Mouse (Mus musculus): ENCODE data around the gene Avil. TPM values are rescaled to one million over a fixed set of nuclear protein-coding genes. Genes with fewer than 3 reads are reported as not detected.

Gene Avil
- polyA plus RNA-seq, 1 experiment from 2014 or later, result 0.17 TPM

DNA sequence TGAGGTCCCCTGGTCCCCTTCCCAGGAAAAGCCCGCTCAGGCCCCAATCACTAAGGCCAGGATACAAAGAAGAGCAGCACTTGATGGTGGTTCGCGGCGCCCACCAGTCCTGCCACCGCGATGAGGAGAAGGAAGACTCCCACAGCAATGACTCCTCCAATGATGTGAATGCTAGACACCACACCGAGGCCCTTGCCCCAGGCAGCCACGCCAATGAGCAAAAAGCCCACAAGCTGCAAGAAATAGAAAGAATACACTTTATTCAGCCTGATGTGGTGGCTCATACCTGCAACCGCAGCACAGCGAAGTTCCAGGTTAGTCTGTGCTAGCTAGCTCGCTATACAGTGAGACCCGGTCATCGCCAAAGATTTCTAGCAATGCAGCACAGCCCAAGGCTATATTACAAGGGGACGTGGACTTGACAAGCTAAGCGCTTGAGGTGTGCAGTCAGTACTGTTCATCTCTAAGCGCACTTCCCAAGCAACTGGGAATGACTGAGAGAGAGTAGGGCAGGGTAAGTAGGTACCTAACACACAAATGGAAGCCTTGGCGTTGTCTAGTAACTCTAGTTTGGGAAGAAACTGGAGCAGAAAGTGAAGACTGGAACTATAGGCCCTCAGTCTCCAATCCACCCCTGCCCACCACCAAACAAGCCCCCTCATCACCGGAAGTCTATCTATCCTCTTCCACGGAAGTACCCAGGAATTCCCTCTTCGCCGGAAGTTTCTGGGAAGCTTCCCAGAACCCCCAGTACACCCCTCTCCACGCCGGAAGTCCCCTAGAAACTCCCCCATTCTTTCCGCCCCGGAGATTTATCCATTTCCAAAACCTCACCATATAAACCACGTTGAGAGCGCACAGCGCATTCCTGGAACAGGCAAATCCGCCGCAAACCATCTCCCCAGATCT lies 69.0 kb downstream of the Avil start:
- peak overlapping the region; percentile 82 for H3K9ac ChIP-seq (replicated peaks; ENCODE audit: low read length)
- H3K36me3 ChIP-seq (ENCODE audit: insufficient read depth, low read length), result peaks cover 37% of the 10 kb centered on the region
- H3K4me3 ChIP-seq (ENCODE audit: low read length), result peak overlapping the region; percentile 75
- H3K9me3 ChIP-seq (ENCODE audit: low read length), result no peaks in the 10 kb centered on the region
- peaks cover 30% of the 10 kb centered on the region for H3K4me1 ChIP-seq (ENCODE audit: insufficient read depth, low read length)
- WGBS, result 5% methylated on average over 30 of the region's 30 CpGs
- peak; percentile 64 for ATAC-seq (ENCODE audit: low FRiP score, low TSS enrichment)
- peak overlapping the region; percentile 96 for H3K27ac ChIP-seq (ENCODE audit: low read length)
- peak overlapping the region; percentile 82 for H3K4me2 ChIP-seq (replicated peaks; ENCODE audit: low read depth, low read length)
- no peaks in the 10 kb centered on the region for H3K27me3 ChIP-seq (ENCODE audit: insufficient read depth, low read length)

MicroRNA genes within 50 kb of the gene (microRNA counts, 519-probe panel; counts per million panel counts)
- microRNA mmu-miR-26a, result 2,892 counts per million, percentile 69 among the panel's probes with 10 or more counts
- 104 counts per million, percentile 35 among the panel's probes with 10 or more counts for microRNA mmu-miR-546

Small RNAs within 50 kb of the gene (microRNA-seq; reads per million reads assigned to microRNA genes)
- gene Mir26a-2, result 50.8 reads per million, percentile 49 among the genes with 10 or more reads in this experiment
- 0.47 reads per million for gene Mir546

Other genes with a start within 250 kb of the Avil start
- 16.5 and 18.4 TPM in 2 replicates for gene Atp23, start 99.4 kb upstream of the Avil start, polyA plus RNA-seq (2015; fragmentation: Nextera tagmentation; extraction: Ambion mirVana)
- 70.5 and 76.1 TPM in 2 replicates for gene Ctdsp2, start 22.0 kb upstream of the Avil start, polyA plus RNA-seq (2015; fragmentation: Nextera tagmentation; extraction: Ambion mirVana)
- 102 and 103 TPM in 2 replicates for gene Tsfm, start 30.1 kb downstream of the Avil start, polyA plus RNA-seq (2015; fragmentation: Nextera tagmentation; extraction: Ambion mirVana)
- gene Mettl1, start 40.7 kb downstream of the Avil start, polyA plus RNA-seq (2015; fragmentation: Nextera tagmentation; extraction: Ambion mirVana), result 52.8 and 58.2 TPM in 2 replicates
- gene Eef1akmt3, start 40.8 kb downstream of the Avil start, polyA plus RNA-seq (2015; fragmentation: Nextera tagmentation; extraction: Ambion mirVana), result 0.76 and 0.94 TPM in 2 replicates
- 32.6 and 53.8 TPM in 2 replicates for gene Cyp27b1, start 47.5 kb downstream of the Avil start, polyA plus RNA-seq (2015; fragmentation: Nextera tagmentation; extraction: Ambion mirVana)
- 1.2 and 1.4 TPM in 2 replicates for gene March9, start 59.5 kb downstream of the Avil start, polyA plus RNA-seq (2015; fragmentation: Nextera tagmentation; extraction: Ambion mirVana)
- gene Cdk4, start 62.8 kb downstream of the Avil start, polyA plus RNA-seq (2015; fragmentation: Nextera tagmentation; extraction: Ambion mirVana), result 1,871 and 1,917 TPM in 2 replicates
- gene Tspan31, start 69.6 kb downstream of the Avil start, polyA plus RNA-seq (2015; fragmentation: Nextera tagmentation; extraction: Ambion mirVana), result 205 and 208 TPM in 2 replicates
- 0.04 and 0.09 TPM in 2 replicates for gene Agap2, start 74.6 kb downstream of the Avil start, polyA plus RNA-seq (2015; fragmentation: Nextera tagmentation; extraction: Ambion mirVana)
- 106 and 110 TPM in 2 replicates for gene Os9, start 120.4 kb downstream of the Avil start, polyA plus RNA-seq (2015; fragmentation: Nextera tagmentation; extraction: Ambion mirVana)
- 7.2 and 10.1 TPM in 2 replicates for gene B4galnt1, start 164.5 kb downstream of the Avil start, polyA plus RNA-seq (2015; fragmentation: Nextera tagmentation; extraction: Ambion mirVana)
- gene Slc26a10, start 179.9 kb downstream of the Avil start, polyA plus RNA-seq (2015; fragmentation: Nextera tagmentation; extraction: Ambion mirVana), result 2.7 and 4.4 TPM in 2 replicates
- gene Arhgef25, start 189.4 kb downstream of the Avil start, polyA plus RNA-seq (2015; fragmentation: Nextera tagmentation; extraction: Ambion mirVana), result 47.8 and 53.8 TPM in 2 replicates
- gene Dtx3, start 195.0 kb downstream of the Avil start, polyA plus RNA-seq (2015; fragmentation: Nextera tagmentation; extraction: Ambion mirVana), result 115 and 125 TPM in 2 replicates
- gene Pip4k2c, start 210.9 kb downstream of the Avil start, polyA plus RNA-seq (2015; fragmentation: Nextera tagmentation; extraction: Ambion mirVana), result 50.9 and 52.2 TPM in 2 replicates